Mouse (Mus musculus) spleen, embryonic (tissue): Measurements from ENCODE around the gene Map4.

Experiments
- CTCF ChIA-PET: fragments of 350-600 bp; sonication (Branson Sonifier 250); formaldehyde crosslinking; loops from one replicate; lab custom pipeline; 2022; lab: Charles Lee

Gene Map4

GRCm38 (mm10) chr9:109931257-109932171, at the start of gene Map4:
Gene Map4, plus strand, starts transcription at chr9:109931460.
- CTCF ChIA-PET: no interaction called here

- CTCF ChIA-PET: no interaction called here
Measured at GRCm38 (mm10) chr9:109886259-109886658, 45.0 kb upstream of the Map4 start.

GRCm38 (mm10) chr9:109887321-109887720, 43.9 kb upstream of the Map4 start:
- CTCF ChIA-PET: no interaction called here

GRCm38 (mm10) chr9:109891501-109891900, 39.8 kb upstream of the Map4 start:
- CTCF ChIA-PET: interaction anchor here (1.0 kb wide), 1 partner anchor 88 kb away, joined by 3 read pairs; no protein-coding TSS in a partner anchor

GRCm38 (mm10) chr9:109892651-109893250, 38.5 kb upstream of the Map4 start:
- CTCF ChIA-PET: interaction anchor here (0.5 to 0.9 kb wide), 3 partner anchors 95 to 247 kb away, joined by 3 to 4 read pairs (median 4); no protein-coding TSS in a partner anchor

DNA sequence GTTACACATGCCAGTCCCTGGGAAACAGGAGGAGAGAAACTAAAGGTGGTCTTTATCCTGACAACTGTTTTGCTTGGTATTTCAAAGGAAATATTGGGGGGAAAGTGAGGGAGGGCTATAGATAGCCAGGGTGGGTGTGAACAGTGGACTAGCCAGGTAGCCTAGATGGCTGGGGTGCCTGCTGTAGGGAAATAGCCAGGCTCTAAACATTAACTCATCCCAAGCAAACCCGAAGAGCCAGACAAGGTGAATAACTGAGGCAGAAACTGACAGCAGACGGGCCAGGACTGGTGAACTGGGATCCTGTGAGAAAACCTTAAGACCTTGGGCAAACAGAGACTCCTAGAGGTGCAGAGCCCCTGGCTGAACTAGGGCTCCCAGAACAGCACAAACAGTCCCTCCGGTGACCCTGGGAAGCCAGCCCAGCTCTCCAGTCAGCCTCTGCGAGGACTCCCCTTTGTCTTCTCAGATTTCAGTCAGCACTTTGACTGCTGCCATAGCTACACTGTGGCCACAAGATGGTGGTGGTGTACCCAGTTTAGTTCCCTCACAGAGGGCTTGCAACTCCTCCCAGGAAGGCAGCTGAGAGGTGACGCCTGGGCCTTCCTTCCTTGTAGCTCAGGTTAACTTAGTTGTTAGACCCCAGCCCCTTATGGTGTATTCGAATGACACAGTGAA, 36.7 kb upstream of the Map4 start:
- CTCF ChIA-PET: no interaction called here

DNA sequence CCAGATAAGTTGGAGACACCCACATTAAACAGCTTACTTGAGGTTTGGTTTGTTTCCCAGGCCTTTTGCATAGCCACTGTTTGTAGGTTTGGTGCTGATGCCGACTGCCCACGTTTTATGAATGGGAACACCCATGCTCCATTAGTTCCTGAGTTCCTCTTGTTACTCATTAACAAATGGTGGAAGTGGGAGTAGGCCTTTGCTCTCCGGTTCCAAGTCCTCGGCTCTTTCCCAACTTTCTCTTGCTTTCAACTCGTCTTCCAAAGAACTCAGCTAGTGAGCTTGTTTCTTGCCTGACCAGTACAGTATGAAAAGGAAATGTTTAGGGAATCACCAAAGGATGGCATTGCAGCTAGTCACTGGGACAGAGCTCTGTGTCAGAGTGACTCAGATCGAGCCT, 35.7 kb upstream of the Map4 start:
- CTCF ChIA-PET: no interaction called here

GRCm38 (mm10) chr9:109896253-109897150, 34.8 kb upstream of the Map4 start:
- CTCF ChIA-PET: no interaction called here

DNA sequence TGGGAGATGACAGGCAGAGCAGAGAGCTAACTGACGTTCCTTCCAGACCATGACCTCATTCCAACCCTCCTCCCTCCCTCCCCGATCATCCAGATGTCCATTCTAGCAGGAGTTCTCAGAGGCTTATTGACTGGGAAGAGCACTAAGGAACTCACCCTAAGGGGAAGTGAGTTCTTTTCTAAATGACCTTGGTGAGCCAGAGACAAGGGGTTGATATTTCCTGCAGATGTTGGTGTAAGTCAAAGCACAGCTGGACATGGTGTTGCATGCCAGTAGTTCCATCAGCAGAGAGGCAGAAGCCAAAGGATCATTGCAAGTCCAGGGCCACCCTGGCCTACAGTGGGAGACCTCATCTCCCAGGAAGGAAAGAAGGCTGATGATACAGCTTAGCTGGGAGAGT, 33.2 kb upstream of the Map4 start:
- CTCF ChIA-PET: no interaction called here

DNA sequence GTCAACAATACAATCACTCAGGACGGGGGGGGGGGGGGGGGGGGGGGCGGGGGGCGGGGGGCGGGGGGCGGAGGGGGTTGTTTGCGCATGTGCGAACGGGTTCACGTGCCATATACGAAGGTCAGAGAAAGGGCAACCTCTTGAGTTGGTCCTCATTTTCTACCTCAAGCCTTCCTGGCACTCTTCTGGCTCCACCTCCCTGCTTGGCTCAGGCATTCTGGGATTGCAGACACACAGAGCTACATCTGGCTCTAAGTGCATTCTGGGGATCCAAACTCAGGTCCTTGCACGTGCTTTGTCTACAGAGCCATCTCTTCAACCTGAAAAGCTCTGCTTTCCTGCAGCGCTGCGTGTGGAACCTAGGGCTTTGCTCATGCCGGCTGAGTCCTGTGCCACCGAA, 31.9 kb upstream of the Map4 start:
- CTCF ChIA-PET: interaction anchor here (0.6 kb wide), 1 partner anchor 131 kb away, joined by 3 read pairs; no protein-coding TSS in a partner anchor

- CTCF ChIA-PET: interaction anchor here (0.6 kb wide), 2 partner anchors 18 to 131 kb away, joined by 3 to 4 read pairs; no protein-coding TSS in a partner anchor
Measured at GRCm38 (mm10) chr9:109899774-109900173, 31.5 kb upstream of the Map4 start.

- CTCF ChIA-PET: no interaction called here
Measured at GRCm38 (mm10) chr9:109900604-109901003, 30.7 kb upstream of the Map4 start.

DNA sequence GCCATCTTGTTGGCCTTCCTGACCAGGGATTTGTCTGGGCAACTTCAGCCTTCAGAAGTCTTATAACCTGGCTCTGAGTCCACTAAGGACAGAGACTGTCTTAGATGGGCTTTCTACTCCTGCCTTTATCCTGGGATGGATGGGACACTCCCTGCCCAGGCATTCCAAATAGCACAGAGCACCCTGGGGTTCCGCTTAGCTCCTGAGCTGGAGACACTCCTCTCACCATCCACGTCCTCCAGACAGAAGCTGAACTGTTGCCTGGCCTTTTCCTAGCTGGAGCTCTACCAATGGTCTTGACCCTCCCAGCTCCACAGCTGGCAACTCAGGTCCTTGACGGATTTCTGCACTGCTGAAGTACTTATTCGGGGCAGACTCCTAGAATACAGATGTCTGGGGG, 29.0 kb upstream of the Map4 start:
- CTCF ChIA-PET: no interaction called here

DNA sequence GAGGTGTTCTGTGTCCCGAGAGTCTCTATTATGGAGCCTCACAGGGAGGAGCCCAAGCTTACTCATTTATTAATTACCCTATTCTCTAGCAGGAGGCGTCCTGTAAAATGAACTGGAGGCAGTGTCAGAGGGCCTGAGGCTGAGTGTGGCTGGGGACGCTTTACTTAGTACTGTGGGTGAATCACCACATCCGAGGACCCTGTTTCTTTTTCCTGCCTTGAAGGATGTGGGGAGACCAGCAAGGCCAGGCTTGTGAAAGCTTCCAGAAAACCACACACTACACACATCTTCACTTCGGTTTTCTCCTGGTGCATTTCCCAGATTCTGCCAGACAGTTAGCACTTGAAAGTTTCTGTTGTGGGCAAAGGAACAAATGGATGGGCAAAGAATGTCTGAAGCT, 28.5 kb upstream of the Map4 start:
- CTCF ChIA-PET: no interaction called here

DNA sequence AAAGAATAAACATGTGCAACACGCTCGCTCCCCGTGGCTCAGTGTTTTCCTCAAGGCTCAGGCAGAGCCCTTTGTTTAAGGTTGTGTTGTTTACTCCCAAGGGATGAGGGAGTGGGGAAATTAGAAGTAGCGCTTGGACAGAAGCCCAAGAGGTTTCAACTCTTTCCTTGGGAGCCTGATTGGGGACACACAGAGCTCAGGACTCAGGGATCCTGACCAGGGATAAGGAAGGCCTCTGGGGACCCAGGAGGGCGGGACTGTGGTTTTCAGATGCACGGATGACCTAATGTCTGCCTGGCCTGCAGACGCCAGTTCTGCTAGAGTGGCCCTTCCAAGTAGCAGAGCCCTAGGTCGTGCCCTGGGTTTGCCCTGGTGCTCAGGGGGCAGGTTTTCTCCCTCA, 24.0 kb upstream of the Map4 start:
- CTCF ChIA-PET: no interaction called here

DNA sequence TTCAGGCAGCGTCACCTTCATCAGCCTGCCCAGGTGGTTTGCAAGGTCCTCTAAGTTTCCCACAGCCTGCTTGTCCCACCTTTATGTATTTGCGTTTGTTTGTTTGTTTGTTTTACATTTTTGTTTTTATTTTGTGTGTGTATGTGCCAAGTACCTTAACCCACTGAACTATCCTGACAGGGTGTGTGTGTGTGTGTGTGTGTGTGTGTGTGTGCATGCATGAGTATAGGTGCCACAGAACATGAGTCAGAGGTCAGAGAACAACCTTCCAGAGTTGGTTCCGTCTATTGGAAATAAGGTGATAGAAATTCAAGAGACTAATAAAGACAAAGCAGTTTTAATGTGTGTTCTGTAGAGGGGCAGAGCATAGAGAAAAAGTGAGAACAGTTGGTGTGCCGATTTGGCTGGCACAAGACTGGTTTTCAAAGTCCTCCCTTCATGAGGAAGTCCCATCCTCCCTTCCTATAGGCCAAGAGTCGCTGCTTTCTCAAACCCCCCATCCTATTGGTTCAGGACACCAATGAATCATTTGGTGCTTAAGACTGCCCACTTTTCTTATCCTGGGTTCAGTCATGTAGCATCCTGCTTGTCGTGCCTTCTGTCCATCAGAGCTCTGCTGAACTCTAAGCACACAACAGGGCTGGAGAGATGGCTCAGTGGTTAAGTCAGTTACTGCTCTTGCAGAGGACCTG, 23.3 kb upstream of the Map4 start:
- CTCF ChIA-PET: no interaction called here

- CTCF ChIA-PET: no interaction called here
Measured at GRCm38 (mm10) chr9:109909102-109909501, 22.2 kb upstream of the Map4 start.

DNA sequence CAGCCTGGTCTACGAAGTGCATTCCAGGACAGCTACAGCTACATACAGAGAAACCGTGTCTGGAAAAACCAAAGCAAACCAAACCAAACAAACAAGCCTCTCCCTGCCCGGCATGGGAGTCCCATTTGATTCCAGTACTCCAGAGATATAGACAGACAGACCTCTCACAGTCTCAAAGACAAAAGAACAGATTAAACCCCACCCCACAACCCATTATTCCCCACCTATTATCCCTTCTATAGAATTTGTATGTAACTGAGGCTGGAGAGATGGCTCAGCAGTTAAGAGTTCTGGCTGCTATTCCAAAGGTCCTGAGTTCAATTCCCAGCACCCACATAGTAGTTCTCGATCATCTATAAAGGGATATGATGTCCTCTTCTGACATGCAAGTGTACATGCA, 21.3 kb upstream of the Map4 start:
- CTCF ChIA-PET: no interaction called here

DNA sequence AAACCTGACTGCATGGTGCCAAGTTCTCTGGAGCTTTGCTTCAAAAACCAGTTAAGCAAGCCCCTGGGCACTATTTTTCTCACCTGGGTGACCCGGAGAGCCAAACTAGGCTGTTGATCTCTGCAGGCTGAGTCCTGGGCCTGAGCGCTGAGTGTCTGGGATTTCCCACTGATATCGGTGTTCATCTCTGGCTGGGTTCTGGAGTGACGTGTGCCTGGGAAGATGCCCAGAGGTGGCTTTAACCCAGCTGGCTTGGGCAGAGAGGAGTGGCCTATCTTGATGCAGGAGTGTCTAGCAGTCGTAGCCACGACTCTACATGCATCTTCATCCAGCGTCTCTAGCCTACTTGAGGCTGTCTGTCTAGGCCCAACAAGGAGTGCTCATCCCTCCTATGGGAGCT, 19.5 kb upstream of the Map4 start:
- CTCF ChIA-PET: no interaction called here

DNA sequence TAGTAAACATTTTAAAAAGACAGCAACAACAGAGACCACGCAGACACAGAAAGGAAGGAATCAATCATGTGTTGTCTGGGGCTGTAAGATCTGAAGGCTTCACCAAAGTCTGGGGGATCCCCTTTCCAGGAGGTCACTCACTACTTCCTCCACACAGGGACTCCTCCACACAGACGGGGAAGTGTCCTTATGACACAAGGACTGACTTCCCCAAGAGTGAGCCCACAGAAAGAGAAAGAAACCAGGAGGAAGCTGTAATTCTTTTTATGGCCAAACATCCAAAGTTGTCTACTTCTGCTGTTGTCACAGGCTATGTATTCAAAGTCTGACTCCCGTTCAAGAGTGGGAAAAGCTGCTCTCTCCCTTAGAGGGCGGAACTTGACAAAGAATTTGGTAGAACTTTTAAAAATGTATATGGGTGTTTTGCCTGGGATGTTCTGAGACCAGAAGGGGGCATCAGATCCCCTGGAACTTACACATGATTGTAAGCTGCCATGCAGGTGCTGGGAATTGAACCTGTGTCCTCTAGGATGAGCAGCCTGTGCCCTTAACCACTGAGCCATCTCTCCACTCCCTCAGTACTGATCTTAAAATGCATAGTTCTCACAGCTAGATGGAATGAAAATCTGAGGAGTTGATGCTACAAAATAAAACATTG, 16.9 kb upstream of the Map4 start:
- CTCF ChIA-PET: no interaction called here
